Mouse (Mus musculus): Measurements from ENCODE around the gene Narfl. TPM values are rescaled to one million over a fixed set of nuclear protein-coding genes. Genes with fewer than 3 reads are reported as not detected.
A peak's percentile ranks its signal among the peaks of the same experiment; 100 is the strongest.

Narfl gene
- total and polyA plus RNA-seq, 3 experiments = 30.6 to 34.3 TPM; not detected in 1

DNA sequence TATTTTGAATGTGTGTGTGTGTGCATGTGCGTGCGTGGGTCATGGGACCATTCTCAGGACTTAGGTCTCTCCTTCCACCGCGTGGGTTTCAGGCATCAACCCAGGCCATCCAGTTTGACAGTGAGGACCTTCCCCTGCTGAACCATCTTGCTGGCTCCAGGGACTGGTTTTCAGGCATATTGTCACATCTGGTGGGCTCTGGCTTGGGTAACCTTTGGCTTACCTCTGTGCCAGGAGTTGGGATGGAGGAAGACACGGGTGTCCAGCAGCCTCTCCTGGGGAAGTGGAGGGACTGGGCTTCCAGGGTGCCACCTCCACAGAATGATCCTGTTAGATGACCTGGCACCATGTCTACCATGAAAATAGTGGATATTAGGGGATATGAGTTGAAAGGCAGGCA, 4.4 kb downstream of the Narfl start:
- Histone ChIP-seq H3K4me3 (ENCODE audit: control insufficient read depth in 1 of 2, insufficient read depth in 1 of 2, low read depth in 2 of 2, low read length in 2 of 2) (no peak overlapping the region), H3K79me2 (ENCODE audit: control insufficient read depth, insufficient read depth, low read length, poor library complexity) (peaks cover 8% of the 10 kb centered on the region), H3K4me1 (ENCODE audit: control insufficient read depth in 1 of 2, insufficient read depth in 2 of 2, low read length in 2 of 2) (peaks cover 0 to 10% of the 10 kb centered on the region in 2 experiments; a peak in 3 of 4 replicates), H3K27me3 (ENCODE audit: control insufficient read depth in 1 of 2, insufficient read depth in 2 of 2, low read length in 2 of 2) (no peaks in the 10 kb centered on the region), H3K36me3 (ENCODE audit: control insufficient read depth in 1 of 2, insufficient read depth in 2 of 2, low read length in 2 of 2) (peaks cover 0 to 2% of the 10 kb centered on the region in 2 experiments; a peak in 2 of 4 replicates), H3K9ac (ENCODE audit: control insufficient read depth, low read depth, low read length, poor library complexity, severe bottlenecking) (no peak overlapping the region), H3K27ac (ENCODE audit: control insufficient read depth, low read depth, low read length) (no peak overlapping the region), H3K9me3 (replicated peaks; ENCODE audit: insufficient read depth, low read length) (no peaks in the 10 kb centered on the region)
- DNase-seq (ENCODE audit: low read depth, low spot score) = no peak
- no peak for TF ChIP-seq GATA1 (IDR thresholded peaks at IDR 0.05; ENCODE audit: low read depth, low read length)
- no peak for TF ChIP-seq POLR2A (IDR thresholded peaks at IDR 0.05; ENCODE audit: control insufficient read depth in 1 of 2, insufficient read depth in 1 of 2, low read depth in 1 of 2, low read length in 2 of 2, poor library complexity in 1 of 2)
- no peak for TF ChIP-seq EP300 (IDR thresholded peaks at IDR 0.05; ENCODE audit: low read depth in 1 of 2, low read length in 2 of 2)
- TF ChIP-seq USF1 (IDR thresholded peaks at IDR 0.05; ENCODE audit: low read depth, low read length) = no peak
- no peak for TF ChIP-seq SMC3 (IDR thresholded peaks at IDR 0.05; ENCODE audit: low read depth, low read length)
- TF ChIP-seq JUND (IDR thresholded peaks at IDR 0.05; ENCODE audit: low read depth, low read length) = no peak
- no peak for TF ChIP-seq TCF12 (IDR thresholded peaks at IDR 0.05; ENCODE audit: low read depth, low read length)
- no peak for TF ChIP-seq MAFK (IDR thresholded peaks at IDR 0.05; ENCODE audit: borderline replicate concordance, low read depth, low read length)
- no peak for TF ChIP-seq CHD2 (IDR thresholded peaks at IDR 0.05; ENCODE audit: low read length)
- no peak for TF ChIP-seq NELFE (IDR thresholded peaks at IDR 0.05; ENCODE audit: low read depth, low read length)
- no peak for TF ChIP-seq KAT2A (conservative IDR thresholded peaks at IDR 0.05; ENCODE audit: low read depth, low read length)
- TF ChIP-seq MYC (IDR thresholded peaks at IDR 0.05; ENCODE audit: low read depth, low read length) = no peak

DNA sequence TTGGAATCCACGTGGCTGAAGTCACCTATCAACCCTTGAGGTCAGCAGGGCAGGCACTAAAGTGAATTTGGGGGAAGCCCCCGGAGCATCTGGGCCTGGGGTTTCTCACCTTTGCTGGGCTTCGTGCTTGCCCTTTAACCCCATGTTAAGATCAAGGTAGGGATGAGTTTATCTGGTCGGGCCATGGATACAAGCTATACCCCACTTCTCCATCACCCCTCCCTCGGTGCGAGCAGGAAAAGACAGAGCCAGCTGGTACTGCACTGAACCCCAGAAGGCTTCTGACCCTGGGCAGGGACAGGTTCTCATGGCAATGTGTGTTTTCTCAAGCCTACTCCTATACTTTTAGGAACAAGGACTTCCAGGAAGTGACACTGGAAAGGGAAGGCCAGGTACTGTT, 7.8 kb downstream of the Narfl start:
- Histone ChIP-seq H3K79me2 (ENCODE audit: control insufficient read depth, insufficient read depth, low read length, poor library complexity) (no peaks in the 10 kb centered on the region), H3K9me3 (replicated peaks; ENCODE audit: insufficient read depth, low read length) (no peaks in the 10 kb centered on the region), H3K36me3 (ENCODE audit: control insufficient read depth in 1 of 2, insufficient read depth in 2 of 2, low read length in 2 of 2) (peaks cover 0 to 2% of the 10 kb centered on the region in 2 experiments; a peak in 2 of 4 replicates), H3K4me3 (ENCODE audit: control insufficient read depth in 1 of 2, insufficient read depth in 1 of 2, low read depth in 2 of 2, low read length in 2 of 2) (no peak overlapping the region), H3K9ac (ENCODE audit: control insufficient read depth, low read depth, low read length, poor library complexity, severe bottlenecking) (no peak overlapping the region), H3K27ac (ENCODE audit: control insufficient read depth, low read depth, low read length) (no peak overlapping the region), H3K4me1 (ENCODE audit: control insufficient read depth in 1 of 2, insufficient read depth in 2 of 2, low read length in 2 of 2) (no peaks in the 10 kb centered on the region), H3K27me3 (ENCODE audit: control insufficient read depth in 1 of 2, insufficient read depth in 2 of 2, low read length in 2 of 2) (no peaks in the 10 kb centered on the region)
- DNase-seq (ENCODE audit: low read depth, low spot score) = no peak
- TF ChIP-seq SMC3 (IDR thresholded peaks at IDR 0.05; ENCODE audit: low read depth, low read length) (no peak), USF1 (IDR thresholded peaks at IDR 0.05; ENCODE audit: low read depth, low read length) (no peak), TBP (IDR thresholded peaks at IDR 0.05; ENCODE audit: low read depth, low read length) (no peak), ELF1 (IDR thresholded peaks at IDR 0.05; ENCODE audit: low read depth, low read length) (0 out of 2 replicates have a peak, but pooled peaks have one; percentile 4)

DNA sequence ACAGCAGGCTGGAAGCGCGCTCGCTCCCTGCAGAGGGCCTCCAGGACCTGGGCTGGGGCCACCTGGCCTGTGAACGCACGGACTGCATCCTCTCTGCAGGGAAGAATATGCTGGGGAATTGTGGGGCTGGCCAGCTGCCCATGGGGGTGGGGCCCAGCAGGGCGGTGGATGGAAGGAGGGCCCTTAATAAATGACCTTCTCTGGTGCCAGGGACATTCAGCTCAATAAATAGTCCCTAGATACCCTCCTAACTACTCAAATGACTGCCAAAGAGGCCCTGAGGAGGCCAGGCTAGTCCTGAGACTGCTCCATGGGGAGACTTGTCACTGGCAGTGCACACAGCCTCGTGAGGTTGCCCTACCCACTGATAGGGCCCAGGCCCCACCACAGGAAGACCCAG, 9.5 kb downstream of the Narfl start:
- no peaks in the 10 kb centered on the region for H3K9me3 ChIP-seq (replicated peaks; ENCODE audit: insufficient read depth, low read length)
- no peaks in the 10 kb centered on the region for H3K79me2 ChIP-seq (ENCODE audit: control insufficient read depth, insufficient read depth, low read length, poor library complexity)
- peaks cover 0 to 2% of the 10 kb centered on the region in 2 experiments; a peak in 2 of 4 replicates for H3K36me3 ChIP-seq (ENCODE audit: control insufficient read depth in 1 of 2, insufficient read depth in 2 of 2, low read length in 2 of 2)
- TF ChIP-seq POLR2AphosphoS5 (IDR thresholded peaks at IDR 0.05; ENCODE audit: borderline replicate concordance, low read depth, low read length) (no peak), TBP (IDR thresholded peaks at IDR 0.05; ENCODE audit: low read depth, low read length) (no peak), POLR2AphosphoS2 (IDR thresholded peaks at IDR 0.05; ENCODE audit: low read length) (no peak), TCF12 (IDR thresholded peaks at IDR 0.05; ENCODE audit: low read depth, low read length) (no peak), BHLHE40 (IDR thresholded peaks at IDR 0.05; ENCODE audit: borderline replicate concordance, low read depth, low read length) (no peak), POLR2A (IDR thresholded peaks at IDR 0.05; ENCODE audit: control insufficient read depth in 1 of 2, insufficient read depth in 1 of 2, low read depth in 1 of 2, low read length in 2 of 2, poor library complexity in 1 of 2) (no peak), JUND (IDR thresholded peaks at IDR 0.05; ENCODE audit: low read depth, low read length) (no peak), MYC (IDR thresholded peaks at IDR 0.05; ENCODE audit: low read depth, low read length) (no peak), RCOR1 (IDR thresholded peaks at IDR 0.05; ENCODE audit: low read depth, low read length) (no peak), CHD2 (IDR thresholded peaks at IDR 0.05; ENCODE audit: low read length) (no peak), NELFE (IDR thresholded peaks at IDR 0.05; ENCODE audit: low read depth, low read length) (no peak), USF1 (IDR thresholded peaks at IDR 0.05; ENCODE audit: low read depth, low read length) (no peak), E2F4 (IDR thresholded peaks at IDR 0.05; ENCODE audit: borderline replicate concordance, low read depth, low read length) (no peak), CTCF (IDR thresholded peaks at IDR 0.05 in 2 of 3, conservative IDR thresholded peaks at IDR 0.05 in 1 of 3; ENCODE audit: control insufficient read depth in 1 of 3, insufficient read depth in 1 of 3, low read depth in 2 of 3, low read length in 3 of 3, poor library complexity in 1 of 3, severe bottlenecking in 1 of 3) (no peak), TAL1 (IDR thresholded peaks at IDR 0.05; ENCODE audit: low read length) (no peak), NRF1 (IDR thresholded peaks at IDR 0.05; ENCODE audit: insufficient read depth, low read depth, low read length, poor library complexity, severe bottlenecking) (no peak), ZMIZ1 (IDR thresholded peaks at IDR 0.05; ENCODE audit: low read depth, low read length) (no peak), MAX (IDR thresholded peaks at IDR 0.05; ENCODE audit: low read length) (no peak), CHD1 (IDR thresholded peaks at IDR 0.05; ENCODE audit: low read depth, low read length) (no peak)
- no peaks in the 10 kb centered on the region for H3K27me3 ChIP-seq (ENCODE audit: control insufficient read depth in 1 of 2, insufficient read depth in 2 of 2, low read length in 2 of 2)
- no peak overlapping the region for H3K9ac ChIP-seq (ENCODE audit: control insufficient read depth, low read depth, low read length, poor library complexity, severe bottlenecking)
- no peaks in the 10 kb centered on the region for H3K4me1 ChIP-seq (ENCODE audit: control insufficient read depth in 1 of 2, insufficient read depth in 2 of 2, low read length in 2 of 2)
- no peak overlapping the region for H3K27ac ChIP-seq (ENCODE audit: control insufficient read depth, low read depth, low read length)
- no peak for DNase-seq (ENCODE audit: low read depth, low spot score)
- H3K4me3 ChIP-seq (ENCODE audit: control insufficient read depth in 1 of 2, insufficient read depth in 1 of 2, low read depth in 2 of 2, low read length in 2 of 2) = no peak overlapping the region
